Mouse (Mus musculus): ENCODE results near the gene Nedd4.

DNA sequence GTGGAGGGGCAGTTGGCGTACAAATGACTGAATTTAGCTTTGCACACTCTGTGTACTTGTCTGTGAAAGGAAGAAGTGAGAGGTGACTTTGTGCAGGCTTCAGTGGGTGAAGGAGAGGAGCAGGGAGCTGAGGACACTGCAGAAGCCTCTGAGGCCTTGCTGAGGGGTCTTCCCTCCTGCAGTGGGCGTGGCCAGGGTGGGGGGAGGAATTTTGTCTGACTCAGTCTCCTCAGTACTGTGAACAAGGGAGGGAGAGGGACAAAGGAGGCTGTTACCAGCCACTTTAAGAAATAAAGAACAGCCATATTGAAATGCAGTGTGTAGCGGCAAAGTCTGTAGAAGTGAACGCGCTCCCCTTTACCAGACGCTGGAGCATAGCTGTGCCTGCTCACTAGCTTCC is 79.1 kb downstream of the Nedd4 start:
- TF ChIP-seq CTCF (IDR thresholded peaks at IDR 0.05; ENCODE audit: control insufficient read depth, insufficient read depth, insufficient read length) (no peak), USF1 (IDR thresholded peaks at IDR 0.05; ENCODE audit: low read depth) (no peak), CEBPB (IDR thresholded peaks at IDR 0.05; ENCODE audit: low read depth) (no peak), MAX (IDR thresholded peaks at IDR 0.05) (no peak)
